Mouse (Mus musculus): ENCODE results near the gene Sord. TPM values are rescaled to one million over a fixed set of nuclear protein-coding genes. Genes with fewer than 3 reads are reported as not detected.

Gene Sord
- polyA plus RNA-seq, 1 experiment, result 30.5 TPM

- Histone ChIP-seq H3K36me3 (ENCODE audit: control insufficient read depth, insufficient read depth, low read length, poor library complexity, severe bottlenecking) (no peaks in the 10 kb centered on the region), H3K27ac (ENCODE audit: insufficient read depth, low read length) (no peak overlapping the region), H3K9ac (ENCODE audit: low read depth, poor library complexity, severe bottlenecking) (no peak overlapping the region), H3K4me3 (ENCODE audit: low read depth, low read length) (no peak overlapping the region), H3K4me1 (ENCODE audit: control insufficient read depth, insufficient read depth, low read length) (no peaks in the 10 kb centered on the region), H3K27me3 (ENCODE audit: control insufficient read depth, insufficient read depth, low read length, poor library complexity, severe bottlenecking) (peaks cover 23% of the 10 kb centered on the region), H3K9me3 (replicated peaks; ENCODE audit: control insufficient read depth, insufficient read depth, low read length, poor library complexity, severe bottlenecking) (no peaks in the 10 kb centered on the region)
- no peak for TF ChIP-seq EP300 (IDR thresholded peaks at IDR 0.05; ENCODE audit: insufficient read depth, low read depth, low read length)
- TF ChIP-seq CTCF (IDR thresholded peaks at IDR 0.05; ENCODE audit: low read depth, low read length), result no peak
- TF ChIP-seq POLR2A (IDR thresholded peaks at IDR 0.05; ENCODE audit: insufficient read depth, low read length), result no peak
These were observed 62.9 kb downstream of the Sord start for GRCm38 (mm10) chr2:122297271-122298095.

GRCm38 (mm10) chr2:122298096-122298499 lies 63.5 kb downstream of the Sord start, which contains the start of gene Duox2:
Duox2 (minus strand) TSS chr2:122298449.
- no peaks in the 10 kb centered on the region for H3K4me1 ChIP-seq (ENCODE audit: control insufficient read depth, insufficient read depth, low read length)
- peak within 1 kb of the TSS; percentile 3; the same call in 1 of the 2 replicates for H3K4me3 ChIP-seq (ENCODE audit: low read depth, low read length)

GRCm38 (mm10) chr2:122298596-122299490 lies 64.3 kb downstream of the Sord start, which contains the start of gene Duoxa2:
Duoxa2 (plus strand) TSS chr2:122298900.
- Histone ChIP-seq H3K4me1 (ENCODE audit: control insufficient read depth, insufficient read depth, low read length) (no peaks in the 10 kb centered on the region), H3K36me3 (ENCODE audit: control insufficient read depth, insufficient read depth, low read length, poor library complexity, severe bottlenecking) (no peaks in the 10 kb centered on the region), H3K27me3 (ENCODE audit: control insufficient read depth, insufficient read depth, low read length, poor library complexity, severe bottlenecking) (peaks cover 23% of the 10 kb centered on the region), H3K27ac (ENCODE audit: insufficient read depth, low read length) (no peak within 1 kb of the TSS), H3K4me3 (ENCODE audit: low read depth, low read length) (peak within 1 kb of the TSS; percentile 3; the same call in 1 of the 2 replicates), H3K9me3 (replicated peaks; ENCODE audit: control insufficient read depth, insufficient read depth, low read length, poor library complexity, severe bottlenecking) (no peaks in the 10 kb centered on the region), H3K9ac (ENCODE audit: low read depth, poor library complexity, severe bottlenecking) (no peak within 1 kb of the TSS)
- TF ChIP-seq EP300 (IDR thresholded peaks at IDR 0.05; ENCODE audit: insufficient read depth, low read depth, low read length) (no peak), POLR2A (IDR thresholded peaks at IDR 0.05; ENCODE audit: insufficient read depth, low read length) (no peak)

More at GRCm38 (mm10) chr2:122298096-122298499, 63.5 kb downstream of the Sord start, which contains the start of gene Duox2:
- Histone ChIP-seq H3K27me3 (ENCODE audit: control insufficient read depth, insufficient read depth, low read length, poor library complexity, severe bottlenecking) (peaks cover 23% of the 10 kb centered on the region), H3K27ac (ENCODE audit: insufficient read depth, low read length) (no peak within 1 kb of the TSS), H3K36me3 (ENCODE audit: control insufficient read depth, insufficient read depth, low read length, poor library complexity, severe bottlenecking) (no peaks in the 10 kb centered on the region), H3K9me3 (replicated peaks; ENCODE audit: control insufficient read depth, insufficient read depth, low read length, poor library complexity, severe bottlenecking) (no peaks in the 10 kb centered on the region), H3K9ac (ENCODE audit: low read depth, poor library complexity, severe bottlenecking) (no peak within 1 kb of the TSS)
- TF ChIP-seq CTCF (IDR thresholded peaks at IDR 0.05; ENCODE audit: low read depth, low read length), result no peak
- no peak for TF ChIP-seq POLR2A (IDR thresholded peaks at IDR 0.05; ENCODE audit: insufficient read depth, low read length)
- TF ChIP-seq EP300 (IDR thresholded peaks at IDR 0.05; ENCODE audit: insufficient read depth, low read depth, low read length), result no peak

- no peak overlapping the region for H3K27ac ChIP-seq (ENCODE audit: insufficient read depth, low read length)
- no peak overlapping the region for H3K4me3 ChIP-seq (ENCODE audit: low read depth, low read length)
- peaks cover 23% of the 10 kb centered on the region for H3K27me3 ChIP-seq (ENCODE audit: control insufficient read depth, insufficient read depth, low read length, poor library complexity, severe bottlenecking)
- no peaks in the 10 kb centered on the region for H3K4me1 ChIP-seq (ENCODE audit: control insufficient read depth, insufficient read depth, low read length)
- TF ChIP-seq POLR2A (IDR thresholded peaks at IDR 0.05; ENCODE audit: insufficient read depth, low read length) (no peak), CTCF (IDR thresholded peaks at IDR 0.05; ENCODE audit: low read depth, low read length) (no peak)
- no peak overlapping the region for H3K9ac ChIP-seq (ENCODE audit: low read depth, poor library complexity, severe bottlenecking)
- no peaks in the 10 kb centered on the region for H3K36me3 ChIP-seq (ENCODE audit: control insufficient read depth, insufficient read depth, low read length, poor library complexity, severe bottlenecking)
- no peaks in the 10 kb centered on the region for H3K9me3 ChIP-seq (replicated peaks; ENCODE audit: control insufficient read depth, insufficient read depth, low read length, poor library complexity, severe bottlenecking)
These were observed 65.5 kb downstream of the Sord start for GRCm38 (mm10) chr2:122299911-122300655.

- no peak overlapping the region for H3K9ac ChIP-seq (ENCODE audit: low read depth, poor library complexity, severe bottlenecking)
- H3K4me3 ChIP-seq (ENCODE audit: low read depth, low read length), result no peak overlapping the region
- no peaks in the 10 kb centered on the region for H3K36me3 ChIP-seq (ENCODE audit: control insufficient read depth, insufficient read depth, low read length, poor library complexity, severe bottlenecking)
- no peak overlapping the region for H3K27ac ChIP-seq (ENCODE audit: insufficient read depth, low read length)
- TF ChIP-seq EP300 (IDR thresholded peaks at IDR 0.05; ENCODE audit: insufficient read depth, low read depth, low read length) (no peak), CTCF (IDR thresholded peaks at IDR 0.05; ENCODE audit: low read depth, low read length) (no peak)
- H3K27me3 ChIP-seq (ENCODE audit: control insufficient read depth, insufficient read depth, low read length, poor library complexity, severe bottlenecking), result peaks cover 23% of the 10 kb centered on the region
- no peaks in the 10 kb centered on the region for H3K4me1 ChIP-seq (ENCODE audit: control insufficient read depth, insufficient read depth, low read length)
- no peaks in the 10 kb centered on the region for H3K9me3 ChIP-seq (replicated peaks; ENCODE audit: control insufficient read depth, insufficient read depth, low read length, poor library complexity, severe bottlenecking)
These were observed 66.1 kb downstream of the Sord start for GRCm38 (mm10) chr2:122300656-122301020.

Measured in ES-Bruce4 (cell line).